Mouse (Mus musculus) MEL (cell line): ENCODE measurements around the gene Hipk3. TPM values are rescaled to one million over a fixed set of nuclear protein-coding genes. Genes with fewer than 3 reads are reported as not detected.

Source experiments
- DNase-seq: peaks from one replicate; pipeline ENCODE4 v3.0.0; 2011; ENCODE audit warnings: low read depth, low spot score
- H3K27ac ChIP-seq: 2 replicates; pipeline ENCODE4 v1.5.1; 2012; ENCODE audit warnings: low read depth, mild to moderate bottlenecking, control low read depth, low read length, moderate library complexity; ENCODE audit not compliant: control insufficient read depth
- H3K27me3 ChIP-seq, 2 experiments: fragments of 150-350 bp in 1 of 2; sonication (generic) in 1 of 2; 2 replicates each; pipeline ENCODE4 v1.6.1; 2012; ENCODE audit warnings: low read length in 2 of 2, mild to moderate bottlenecking in 2 of 2, improper control_type of control experiment in 1 of 2, moderate library complexity in 1 of 2; ENCODE audit not compliant: insufficient read depth in 2 of 2, control insufficient read depth in 1 of 2
- H3K36me3 ChIP-seq, 2 experiments: 2 replicates each; pipeline ENCODE4 v1.6.1; 2012 to 2014; ENCODE audit warnings: low read length in 2 of 2, improper control_type of control experiment in 1 of 2, inconsistent platforms in 1 of 2, mild to moderate bottlenecking in 1 of 2; ENCODE audit not compliant: insufficient read depth in 2 of 2, control insufficient read depth in 1 of 2
- H3K4me1 ChIP-seq, 2 experiments: fragments of 150-350 bp in 1 of 2; sonication (generic) in 1 of 2; 2 replicates each; pipeline ENCODE4 v1.6.1; 2012; ENCODE audit warnings: low read length in 2 of 2, improper control_type of control experiment in 1 of 2, mild to moderate bottlenecking in 1 of 2; ENCODE audit not compliant: insufficient read depth in 2 of 2, control insufficient read depth in 1 of 2
- H3K4me3 ChIP-seq, 2 experiments: fragments of 150-350 bp in 1 of 2; sonication (generic) in 1 of 2; 2 replicates each; pipeline ENCODE4 v1.5.1; 2012; ENCODE audit warnings: low read depth in 2 of 2, low read length in 2 of 2, mild to moderate bottlenecking in 2 of 2, moderate library complexity in 2 of 2, control low read depth in 1 of 2, improper control_type of control experiment in 1 of 2; ENCODE audit not compliant: control insufficient read depth in 1 of 2, insufficient read depth in 1 of 2
- H3K79me2 ChIP-seq: 2 replicates; pipeline ENCODE4 v1.6.1; 2012; ENCODE audit warnings: mild to moderate bottlenecking, low read length, moderate library complexity; ENCODE audit not compliant: control insufficient read depth, poor library complexity, insufficient read depth
- H3K9ac ChIP-seq: 2 replicates; pipeline ENCODE4 v1.6.1; 2012; ENCODE audit warnings: low read depth, mild to moderate bottlenecking, control low read depth, low read length, moderate library complexity; ENCODE audit not compliant: control insufficient read depth, poor library complexity, severe bottlenecking
- H3K9me3 ChIP-seq: fragments of 150-350 bp; sonication (generic); replicated peaks from 2 replicates; pipeline ENCODE4 v1.6.1; 2012; ENCODE audit warnings: mild to moderate bottlenecking, low read length, improper control_type of control experiment, moderate library complexity; ENCODE audit not compliant: insufficient read depth
- BHLHE40 ChIP-seq: IDR thresholded peaks from 2 replicates; pipeline ENCODE4 v1.6.1; 2012; ENCODE audit warnings: low read depth, mild to moderate bottlenecking, inconsistent platforms, low read length, improper control_type of control experiment, borderline replicate concordance
- CHD1 ChIP-seq: IDR thresholded peaks from 2 replicates; pipeline ENCODE4 v1.6.1; 2012; ENCODE audit warnings: low read depth, mild to moderate bottlenecking, inconsistent platforms, low read length, improper control_type of control experiment
- E2F4 ChIP-seq: IDR thresholded peaks from 2 replicates; pipeline ENCODE4 v1.6.1; 2011; ENCODE audit warnings: low read depth, low read length, improper control_type of control experiment, borderline replicate concordance
- ELF1 ChIP-seq: IDR thresholded peaks from 2 replicates; pipeline ENCODE4 v1.6.1; 2014; ENCODE audit warnings: low read depth, mild to moderate bottlenecking, inconsistent platforms, low read length, improper control_type of control experiment, moderate library complexity
- GATA1 ChIP-seq: IDR thresholded peaks from 2 replicates; pipeline ENCODE4 v1.6.1; 2011; ENCODE audit warnings: low read depth, low read length, improper control_type of control experiment
- HCFC1 ChIP-seq: IDR thresholded peaks from 2 replicates; pipeline ENCODE4 v1.6.1; 2012; ENCODE audit warnings: low read depth, mild to moderate bottlenecking, inconsistent platforms, low read length, improper control_type of control experiment, moderate library complexity
- JUND ChIP-seq: IDR thresholded peaks from 2 replicates; pipeline ENCODE4 v1.6.1; 2011; ENCODE audit warnings: low read depth, mild to moderate bottlenecking, improper control_type of control experiment, low read length
- KAT2A ChIP-seq: conservative IDR thresholded peaks from 2 replicates; pipeline ENCODE4 v1.6.1; 2012; ENCODE audit warnings: low read depth, low read length, improper control_type of control experiment, inconsistent platforms
- MAX ChIP-seq: IDR thresholded peaks from 2 replicates; pipeline ENCODE4 v1.6.1; 2011; ENCODE audit warnings: low read length, improper control_type of control experiment
- MAZ ChIP-seq: IDR thresholded peaks from 2 replicates; pipeline ENCODE4 v1.6.1; 2012; ENCODE audit warnings: low read depth, mild to moderate bottlenecking, inconsistent platforms, low read length, improper control_type of control experiment
- MYC ChIP-seq: IDR thresholded peaks from 2 replicates; pipeline ENCODE4 v1.6.1; 2011; ENCODE audit warnings: low read depth, mild to moderate bottlenecking, low read length, improper control_type of control experiment, moderate library complexity
- NELFE ChIP-seq: IDR thresholded peaks from 2 replicates; pipeline ENCODE4 v1.6.1; 2011; ENCODE audit warnings: low read depth, low read length, improper control_type of control experiment
- NRF1 ChIP-seq: IDR thresholded peaks from 2 replicates; pipeline ENCODE4 v1.6.1; 2014; ENCODE audit warnings: low read depth, mild to moderate bottlenecking, inconsistent platforms, low read length, improper control_type of control experiment, moderate library complexity; ENCODE audit not compliant: poor library complexity, insufficient read depth, severe bottlenecking
- POLR2AphosphoS2 ChIP-seq: IDR thresholded peaks from 2 replicates; pipeline ENCODE4 v1.6.1; 2011; ENCODE audit warnings: low read length, improper control_type of control experiment
- RCOR1 ChIP-seq: IDR thresholded peaks from 2 replicates; pipeline ENCODE4 v1.6.1; 2012; ENCODE audit warnings: low read depth, mild to moderate bottlenecking, inconsistent platforms, low read length, improper control_type of control experiment
- SIN3A ChIP-seq: IDR thresholded peaks from 2 replicates; pipeline ENCODE4 v1.6.1; 2012; ENCODE audit warnings: low read length, improper control_type of control experiment, inconsistent platforms
- SMC3 ChIP-seq: IDR thresholded peaks from 2 replicates; pipeline ENCODE4 v1.6.1; 2011; ENCODE audit warnings: low read depth, low read length, improper control_type of control experiment
- TAL1 ChIP-seq: IDR thresholded peaks from 2 replicates; pipeline ENCODE4 v1.6.1; 2012; ENCODE audit warnings: mild to moderate bottlenecking, inconsistent platforms, low read length, moderate library complexity, mixed read lengths
- TCF12 ChIP-seq: IDR thresholded peaks from 2 replicates; pipeline ENCODE4 v1.6.1; 2014; ENCODE audit warnings: low read depth, mild to moderate bottlenecking, inconsistent platforms, low read length, improper control_type of control experiment, moderate library complexity
- UBTF ChIP-seq: IDR thresholded peaks from 2 replicates; pipeline ENCODE4 v1.6.1; 2012; ENCODE audit warnings: low read depth, mild to moderate bottlenecking, inconsistent platforms, low read length, improper control_type of control experiment, moderate library complexity, borderline replicate concordance; ENCODE audit not compliant: insufficient read depth
- USF2 ChIP-seq, 2 experiments: IDR thresholded peaks; 2 replicates each; pipeline ENCODE4 v1.6.1; 2011 to 2012; ENCODE audit warnings: improper control_type of control experiment in 2 of 2, low read length in 2 of 2, borderline replicate concordance in 1 of 2, inconsistent platforms in 1 of 2, low read depth in 1 of 2, mild to moderate bottlenecking in 1 of 2; ENCODE audit not compliant: insufficient read depth in 1 of 2
- ZMIZ1 ChIP-seq: IDR thresholded peaks from 2 replicates; pipeline ENCODE4 v1.6.1; 2012; ENCODE audit warnings: low read depth, mild to moderate bottlenecking, inconsistent platforms, low read length, improper control_type of control experiment, moderate library complexity
- polyA plus RNA-seq, 2 experiments: library from polyadenylated mRNA; stranded (reverse) in 1 of 2; unstranded in 1 of 2; fragments of >175 nt in 1 of 2; fragments of >200 nt in 1 of 2; gene quantifications; 2 replicates each; pipeline versions ENCODE4 v1.2.1 to v1.2.4; 2012; ENCODE audit warnings: low replicate concordance in 2 of 2, low read depth in 1 of 2; ENCODE audit not compliant: insufficient read length in 2 of 2, insufficient read depth in 1 of 2, missing spikeins in 1 of 2
- total RNA-seq: library from RNA; depleted of rRNA; stranded (reverse); fragments of 300-350 nt; gene quantifications from 2 replicates; pipeline ENCODE4 v1.2.3, GENCODE M21; 2012

The Hipk3 gene
- total and polyA plus RNA-seq, 3 experiments: 11.9 to 19.4 (median 17.0) TPM

GRCm38 (mm10) chr2:104497231-104497630 lies 3.0 kb upstream of the Hipk3 start:
- Histone ChIP-seq H3K27ac (no peak overlapping the region), H3K4me3 (no peak overlapping the region), H3K79me2 (peaks cover 14% of the 10 kb centered on the region), H3K36me3 (peaks cover 0 to 7% of the 10 kb centered on the region in 2 experiments; a peak in 2 of 4 replicates), H3K4me1 (peaks cover 3 to 8% of the 10 kb centered on the region in 2 experiments), H3K9ac (no peak overlapping the region), H3K9me3 (no peaks in the 10 kb centered on the region), H3K27me3 (no peaks in the 10 kb centered on the region)
- no peak for TF ChIP-seq TAL1
- TF ChIP-seq E2F4: no peak
- TF ChIP-seq RCOR1: no peak
- no peak for TF ChIP-seq NRF1
- TF ChIP-seq BHLHE40: no peak
- TF ChIP-seq MAZ: no peak
- no peak for TF ChIP-seq UBTF
- TF ChIP-seq KAT2A: no peak
- TF ChIP-seq MYC: no peak
- no peak for TF ChIP-seq NELFE
- no peak for TF ChIP-seq USF2 (IDR thresholded peaks at IDR 0.05; ENCODE audit: borderline replicate concordance in 1 of 2, insufficient read depth in 1 of 2, low read depth in 1 of 2, low read length in 2 of 2)
- TF ChIP-seq TCF12: no peak
- TF ChIP-seq SMC3: no peak
- TF ChIP-seq ELF1: no peak
- no peak for TF ChIP-seq ZMIZ1
- TF ChIP-seq JUND: no peak
- DNase-seq: no peak

GRCm38 (mm10) chr2:104496206-104496605 lies 2.0 kb upstream of the Hipk3 start:
- TF ChIP-seq JUND (no peak), CHD1 (no peak), POLR2AphosphoS2 (no peak), MAX (no peak), TCF12 (no peak), HCFC1 (no peak), GATA1 (no peak), SIN3A (no peak)
- DNase-seq: no peak
- Histone ChIP-seq H3K79me2 (peaks cover 16% of the 10 kb centered on the region), H3K27me3 (no peaks in the 10 kb centered on the region), H3K9me3 (no peaks in the 10 kb centered on the region), H3K27ac (no peak overlapping the region), H3K36me3 (peaks cover 0 to 12% of the 10 kb centered on the region in 2 experiments; a peak in 2 of 4 replicates), H3K4me1 (peaks cover 9 to 10% of the 10 kb centered on the region in 2 experiments), H3K9ac (no peak overlapping the region), H3K4me3 (no peak overlapping the region)
